Mouse (Mus musculus): ENCODE data around the gene Ddt. TPM values are rescaled to one million over a fixed set of nuclear protein-coding genes. Genes with fewer than 3 reads are reported as not detected.

The Ddt gene
- polyA plus RNA-seq, 1 experiment, result 77.3 TPM

GRCm38 (mm10) chr10:75762413-75762812 is 10.8 kb downstream of the Ddt start:
- Histone ChIP-seq H3K4me3 (ENCODE audit: control insufficient read depth, insufficient read depth, low read length) (no peak overlapping the region), H3K36me3 (ENCODE audit: control insufficient read depth, insufficient read depth, low read length) (peaks cover 3% of the 10 kb centered on the region; the same call in 1 of the 2 replicates), H3K4me1 (replicated peaks; ENCODE audit: control insufficient read depth, insufficient read depth, low read length) (peaks cover 5% of the 10 kb centered on the region), H3K27ac (ENCODE audit: control insufficient read depth, insufficient read depth, low read length) (no peak overlapping the region), H3K27me3 (ENCODE audit: control insufficient read depth, insufficient read depth, low read length) (no peaks in the 10 kb centered on the region)
- TF ChIP-seq POLR2A (IDR thresholded peaks at IDR 0.05; ENCODE audit: control insufficient read depth, extremely low read depth, insufficient read depth, low read length, poor library complexity) (no peak), CTCF (IDR thresholded peaks at IDR 0.05; ENCODE audit: borderline replicate concordance, control insufficient read depth, extremely low read depth, insufficient read depth, low read length, poor library complexity) (no peak)
- no peak for DNase-seq
- WGBS, result 86% methylated on average over 3 of the region's 3 CpGs

- DNase-seq, result no peak
- H3K27me3 ChIP-seq (ENCODE audit: control insufficient read depth, insufficient read depth, low read length), result no peaks in the 10 kb centered on the region
- H3K4me1 ChIP-seq (replicated peaks; ENCODE audit: control insufficient read depth, insufficient read depth, low read length), result peaks cover 5% of the 10 kb centered on the region
- H3K4me3 ChIP-seq (ENCODE audit: control insufficient read depth, insufficient read depth, low read length), result no peak overlapping the region
- 98% methylated on average over 3 of the region's 3 CpGs for WGBS
- no peak overlapping the region for H3K27ac ChIP-seq (ENCODE audit: control insufficient read depth, insufficient read depth, low read length)
- peaks cover 3% of the 10 kb centered on the region for H3K36me3 ChIP-seq (ENCODE audit: control insufficient read depth, insufficient read depth, low read length)
- TF ChIP-seq CTCF (IDR thresholded peaks at IDR 0.05; ENCODE audit: borderline replicate concordance, control insufficient read depth, extremely low read depth, insufficient read depth, low read length, poor library complexity), result no peak
- no peak for TF ChIP-seq POLR2A (IDR thresholded peaks at IDR 0.05; ENCODE audit: control insufficient read depth, extremely low read depth, insufficient read depth, low read length, poor library complexity)
Measured at GRCm38 (mm10) chr10:75760311-75760710, 12.9 kb downstream of the Ddt start.

- DNase-seq, result no peak
- no peak overlapping the region for H3K4me3 ChIP-seq (ENCODE audit: control insufficient read depth, insufficient read depth, low read length)
- H3K27me3 ChIP-seq (ENCODE audit: control insufficient read depth, insufficient read depth, low read length), result no peaks in the 10 kb centered on the region
- no peak overlapping the region for H3K27ac ChIP-seq (ENCODE audit: control insufficient read depth, insufficient read depth, low read length)
- WGBS, result 92% methylated on average over 11 of the region's 11 CpGs
- peaks cover 29% of the 10 kb centered on the region for H3K36me3 ChIP-seq (ENCODE audit: control insufficient read depth, insufficient read depth, low read length)
- TF ChIP-seq CTCF (IDR thresholded peaks at IDR 0.05; ENCODE audit: borderline replicate concordance, control insufficient read depth, extremely low read depth, insufficient read depth, low read length, poor library complexity) (no peak), POLR2A (IDR thresholded peaks at IDR 0.05; ENCODE audit: control insufficient read depth, extremely low read depth, insufficient read depth, low read length, poor library complexity) (no peak)
- no peaks in the 10 kb centered on the region for H3K4me1 ChIP-seq (replicated peaks; ENCODE audit: control insufficient read depth, insufficient read depth, low read length)
Measured at GRCm38 (mm10) chr10:75756719-75757118, 16.5 kb downstream of the Ddt start.

GRCm38 (mm10) chr10:75744017-75744416 is 29.2 kb downstream of the Ddt start:
- WGBS, result 57% methylated on average over 3 of the region's 3 CpGs
- Histone ChIP-seq H3K27me3 (ENCODE audit: control insufficient read depth, insufficient read depth, low read length) (no peaks in the 10 kb centered on the region), H3K4me1 (replicated peaks; ENCODE audit: control insufficient read depth, insufficient read depth, low read length) (no peaks in the 10 kb centered on the region), H3K4me3 (ENCODE audit: control insufficient read depth, insufficient read depth, low read length) (no peak overlapping the region), H3K36me3 (ENCODE audit: control insufficient read depth, insufficient read depth, low read length) (peaks cover 62% of the 10 kb centered on the region), H3K27ac (ENCODE audit: control insufficient read depth, insufficient read depth, low read length) (no peak overlapping the region)
- TF ChIP-seq CTCF (IDR thresholded peaks at IDR 0.05; ENCODE audit: borderline replicate concordance, control insufficient read depth, extremely low read depth, insufficient read depth, low read length, poor library complexity) (no peak), POLR2A (IDR thresholded peaks at IDR 0.05; ENCODE audit: control insufficient read depth, extremely low read depth, insufficient read depth, low read length, poor library complexity) (no peak)
- DNase-seq, result peak; percentile 78

GRCm38 (mm10) chr10:75743369-75743768 is 29.8 kb downstream of the Ddt start:
- H3K27ac ChIP-seq (ENCODE audit: control insufficient read depth, insufficient read depth, low read length), result no peak overlapping the region
- WGBS, result 97% methylated on average over 12 of the region's 12 CpGs
- H3K27me3 ChIP-seq (ENCODE audit: control insufficient read depth, insufficient read depth, low read length), result no peaks in the 10 kb centered on the region
- no peaks in the 10 kb centered on the region for H3K4me1 ChIP-seq (replicated peaks; ENCODE audit: control insufficient read depth, insufficient read depth, low read length)
- DNase-seq, result no peak
- no peak overlapping the region for H3K4me3 ChIP-seq (ENCODE audit: control insufficient read depth, insufficient read depth, low read length)
- peaks cover 64% of the 10 kb centered on the region for H3K36me3 ChIP-seq (ENCODE audit: control insufficient read depth, insufficient read depth, low read length)
- no peak for TF ChIP-seq POLR2A (IDR thresholded peaks at IDR 0.05; ENCODE audit: control insufficient read depth, extremely low read depth, insufficient read depth, low read length, poor library complexity)

- H3K36me3 ChIP-seq (ENCODE audit: control insufficient read depth, insufficient read depth, low read length), result peaks cover 57% of the 10 kb centered on the region
- no peak overlapping the region for H3K4me3 ChIP-seq (ENCODE audit: control insufficient read depth, insufficient read depth, low read length)
- H3K27ac ChIP-seq (ENCODE audit: control insufficient read depth, insufficient read depth, low read length), result no peak overlapping the region
- no peaks in the 10 kb centered on the region for H3K27me3 ChIP-seq (ENCODE audit: control insufficient read depth, insufficient read depth, low read length)
- 95% methylated on average over 3 of the region's 3 CpGs for WGBS
- H3K4me1 ChIP-seq (replicated peaks; ENCODE audit: control insufficient read depth, insufficient read depth, low read length), result no peaks in the 10 kb centered on the region
- no peak for TF ChIP-seq POLR2A (IDR thresholded peaks at IDR 0.05; ENCODE audit: control insufficient read depth, extremely low read depth, insufficient read depth, low read length, poor library complexity)
- TF ChIP-seq CTCF (IDR thresholded peaks at IDR 0.05; ENCODE audit: borderline replicate concordance, control insufficient read depth, extremely low read depth, insufficient read depth, low read length, poor library complexity), result no peak
- no peak for DNase-seq
Measured at GRCm38 (mm10) chr10:75740866-75741265, 32.3 kb downstream of the Ddt start.

GRCm38 (mm10) chr10:75725449-75725848 is 47.8 kb downstream of the Ddt start:
- peaks cover 30% of the 10 kb centered on the region for H3K36me3 ChIP-seq (ENCODE audit: control insufficient read depth, insufficient read depth, low read length)

More at GRCm38 (mm10) chr10:75725449-75725848, 47.8 kb downstream of the Ddt start:
- no peaks in the 10 kb centered on the region for H3K4me1 ChIP-seq (replicated peaks; ENCODE audit: control insufficient read depth, insufficient read depth, low read length)
- over 99% methylated on average over 7 of the region's 7 CpGs for WGBS
- H3K27me3 ChIP-seq (ENCODE audit: control insufficient read depth, insufficient read depth, low read length), result no peaks in the 10 kb centered on the region
- no peak overlapping the region for H3K27ac ChIP-seq (ENCODE audit: control insufficient read depth, insufficient read depth, low read length)
- no peak for DNase-seq
- no peak overlapping the region for H3K4me3 ChIP-seq (ENCODE audit: control insufficient read depth, insufficient read depth, low read length)
- TF ChIP-seq CTCF (IDR thresholded peaks at IDR 0.05; ENCODE audit: borderline replicate concordance, control insufficient read depth, extremely low read depth, insufficient read depth, low read length, poor library complexity), result no peak
- no peak for TF ChIP-seq POLR2A (IDR thresholded peaks at IDR 0.05; ENCODE audit: control insufficient read depth, extremely low read depth, insufficient read depth, low read length, poor library complexity)

Other genes with a start within 250 kb of the Ddt start
- 1.8 and 2.2 TPM in 2 replicates for gene Lrrc75b, start 213.1 kb downstream of the Ddt start, polyA plus RNA-seq (2012; rRNA removed)
- 5.6 and 6.9 TPM in 2 replicates for gene Ggt1, start 211.8 kb downstream of the Ddt start, polyA plus RNA-seq (2012; rRNA removed)
- 49.5 and 73.6 TPM in 2 replicates for gene Ggt5, start 184.1 kb downstream of the Ddt start, polyA plus RNA-seq (2012; rRNA removed)
- 11.1 and 11.2 TPM in 2 replicates for gene Susd2, start 129.4 kb downstream of the Ddt start, polyA plus RNA-seq (2012; rRNA removed)
- 82.3 and 89.2 TPM in 2 replicates for gene Cabin1, start 9.1 kb downstream of the Ddt start, polyA plus RNA-seq (2012; rRNA removed)
- not detected in 2 replicates for gene Gm20441, start 7.5 kb upstream of the Ddt start, polyA plus RNA-seq (2012; rRNA removed)
- gene Gstt3, start 8.0 kb upstream of the Ddt start, polyA plus RNA-seq (2012; rRNA removed), result 7.7 and 8.6 TPM in 2 replicates
- gene Gstt1, start 25.2 kb upstream of the Ddt start, polyA plus RNA-seq (2012; rRNA removed), result 15.4 and 19.2 TPM in 2 replicates
- gene Gstt4, start 49.1 kb upstream of the Ddt start, polyA plus RNA-seq (2012; rRNA removed), result 0.19 and 0.26 TPM in 2 replicates
- 174 and 216 TPM in 2 replicates for gene Gstt2, start 64.0 kb upstream of the Ddt start, polyA plus RNA-seq (2012; rRNA removed)
- gene Mif, start 86.8 kb upstream of the Ddt start, polyA plus RNA-seq (2012; rRNA removed), result 1,833 and 2,007 TPM in 2 replicates
- gene Derl3, start 120.0 kb upstream of the Ddt start, polyA plus RNA-seq (2012; rRNA removed), result 11.6 and 19.0 TPM in 2 replicates
- gene Smarcb1, start 148.2 kb upstream of the Ddt start, polyA plus RNA-seq (2012; rRNA removed), result 63.0 and 75.5 TPM in 2 replicates
- gene Chchd10, start 159.7 kb upstream of the Ddt start, polyA plus RNA-seq (2012; rRNA removed), result 172 and 198 TPM in 2 replicates
- gene Mmp11, start 163.1 kb upstream of the Ddt start, polyA plus RNA-seq (2012; rRNA removed), result 7.5 and 9.3 TPM in 2 replicates
- 0.42 TPM in 1 of 2 replicates, not detected in the other for gene Gm867, start 167.3 kb upstream of the Ddt start, polyA plus RNA-seq (2012; rRNA removed)
- 3.1 and 4.8 TPM in 2 replicates for gene Vpreb3, start 169.6 kb upstream of the Ddt start, polyA plus RNA-seq (2012; rRNA removed)
- gene Gm5134, start 181.1 kb upstream of the Ddt start, polyA plus RNA-seq (2012; rRNA removed), result 4.0 and 4.3 TPM in 2 replicates